8 mouse cellular contexts compared by ENCODE assay signal in genomic region chr3:115714049-115714435, GRCm38 (mm10). TPM values are rescaled to one million over a fixed set of nuclear protein-coding genes. Genes with fewer than 3 reads are reported as not detected.
DNase-seq lines count a peak whose midpoint lies in the region; ATAC-seq and TF ChIP-seq lines count a peak whose summit lies in the region.

No protein-coding gene starts in this region.

- peak overlapping the region; percentile 72 for H3K27ac ChIP-seq in kidney, postnatal 0 days
- peak overlapping the region; percentile 95 for H3K27ac ChIP-seq in heart, embryonic 11.5 days (ENCODE audit: low read depth, low read length)
- H3K27ac ChIP-seq in liver, embryonic 13.5 days = peak overlapping the region; percentile 79; the same call in 1 of the 2 replicates
- peak overlapping the region; percentile 50 for H3K27ac ChIP-seq in stomach, embryonic 16.5 days (ENCODE audit: low read length)

- no peak for DNase-seq in kidney, postnatal 0 days (ENCODE audit: low spot score)
- DNase-seq in kidney, adult 9 months = no peak
- DNase-seq in adipocyte (ENCODE audit: low spot score) (peak; percentile 38), MN1 (ENCODE audit: low spot score) (no peak)
- no peak for DNase-seq in liver, embryonic 13.5 days

- no peaks in the 10 kb centered on the region for H3K27me3 ChIP-seq in kidney, postnatal 0 days (ENCODE audit: insufficient read depth, low read length)
- H3K27me3 ChIP-seq in heart, embryonic 11.5 days (ENCODE audit: control insufficient read depth, insufficient read depth, low read length) = no peaks in the 10 kb centered on the region
- H3K27me3 ChIP-seq in liver, embryonic 13.5 days = no peaks in the 10 kb centered on the region
- no peaks in the 10 kb centered on the region for H3K27me3 ChIP-seq in stomach, embryonic 16.5 days (ENCODE audit: control insufficient read depth, insufficient read depth, low read length)

- H3K36me3 ChIP-seq in kidney, postnatal 0 days (ENCODE audit: insufficient read depth, low read length) = no peaks in the 10 kb centered on the region
- H3K36me3 ChIP-seq in heart, embryonic 11.5 days (ENCODE audit: control insufficient read depth, insufficient read depth, low read length) = peaks cover 6% of the 10 kb centered on the region
- peaks cover 12% of the 10 kb centered on the region for H3K36me3 ChIP-seq in liver, embryonic 13.5 days
- no peaks in the 10 kb centered on the region for H3K36me3 ChIP-seq in stomach, embryonic 16.5 days (ENCODE audit: control insufficient read depth, insufficient read depth, low read length)

- H3K9me3 ChIP-seq in kidney, postnatal 0 days (replicated peaks; ENCODE audit: low read length) = no peaks in the 10 kb centered on the region
- H3K9me3 ChIP-seq in heart, embryonic 11.5 days (replicated peaks; ENCODE audit: control insufficient read depth, low read length) = no peaks in the 10 kb centered on the region
- H3K9me3 ChIP-seq in liver, embryonic 13.5 days (replicated peaks) = no peaks in the 10 kb centered on the region
- H3K9me3 ChIP-seq in stomach, embryonic 16.5 days (replicated peaks; ENCODE audit: control insufficient read depth, low read length) = no peaks in the 10 kb centered on the region

- no peak for ATAC-seq in kidney, postnatal 0 days (replicated peaks; ENCODE audit: low FRiP score, low read depth)
- ATAC-seq in heart, embryonic 11.5 days (replicated peaks; ENCODE audit: insufficient number of reproducible peaks, low FRiP score, low TSS enrichment) = no peak
- no peak for ATAC-seq in liver, embryonic 13.5 days (ENCODE audit: low read depth)
- no peak for ATAC-seq in stomach, embryonic 16.5 days (ENCODE audit: insufficient read depth, low FRiP score)
- no peak for ATAC-seq in cerebellum, adult (ENCODE audit: insufficient number of reproducible peaks, low FRiP score, low TSS enrichment)

- no peak for TF ChIP-seq CTCF in kidney, postnatal 0 days (IDR thresholded peaks at IDR 0.05; ENCODE audit: low read depth)

- peak overlapping the region; percentile 62; the same call in 1 of the 2 replicates for H3K9ac ChIP-seq in kidney, postnatal 0 days (ENCODE audit: low read depth, low read length)
- peak overlapping the region; percentile 88 for H3K9ac ChIP-seq in heart, embryonic 11.5 days (ENCODE audit: low read depth, low read length)
- H3K9ac ChIP-seq in liver, embryonic 13.5 days = peak overlapping the region; percentile 72
- H3K9ac ChIP-seq in stomach, embryonic 16.5 days (ENCODE audit: low read length) = peak overlapping the region; percentile 60

- 8% methylated on average over 5 of the region's 5 CpGs for WGBS in kidney, postnatal 0 days
- 6% methylated on average over 5 of the region's 5 CpGs for WGBS in heart, embryonic 11.5 days (ENCODE audit: insufficient replicate concordance)
- WGBS in liver, embryonic 13.5 days (ENCODE audit: insufficient replicate concordance) = 1% methylated on average over 5 of the region's 5 CpGs
- WGBS in stomach, embryonic 16.5 days = 7% methylated on average over 5 of the region's 5 CpGs

- H3K4me3 ChIP-seq in kidney, postnatal 0 days (replicated peaks; ENCODE audit: low read depth, low read length) = peak overlapping the region; percentile 63
- peak overlapping the region; percentile 57 for H3K4me3 ChIP-seq in heart, embryonic 11.5 days (ENCODE audit: low read depth, low read length)
- H3K4me3 ChIP-seq in liver, embryonic 13.5 days (replicated peaks) = peak overlapping the region; percentile 69
- H3K4me3 ChIP-seq in stomach, embryonic 16.5 days (replicated peaks; ENCODE audit: low read length) = peak overlapping the region; percentile 73

- H3K4me2 ChIP-seq in kidney, postnatal 0 days (ENCODE audit: low read length) = peak overlapping the region; percentile 93
- H3K4me2 ChIP-seq in heart, embryonic 11.5 days = peak overlapping the region; percentile 73
- H3K4me2 ChIP-seq in liver, embryonic 13.5 days = peak overlapping the region; percentile 90
- peak overlapping the region; percentile 88 for H3K4me2 ChIP-seq in stomach, embryonic 16.5 days (ENCODE audit: low read depth, low read length)

- no peaks in the 10 kb centered on the region for H3K4me1 ChIP-seq in kidney, postnatal 0 days (replicated peaks; ENCODE audit: insufficient read depth, low read length)
- peaks cover 28% of the 10 kb centered on the region for H3K4me1 ChIP-seq in heart, embryonic 11.5 days (ENCODE audit: control insufficient read depth, insufficient read depth, low read length)
- peaks cover 53% of the 10 kb centered on the region for H3K4me1 ChIP-seq in liver, embryonic 13.5 days (replicated peaks)
- peaks cover 9% of the 10 kb centered on the region; the same call in 1 of the 2 replicates for H3K4me1 ChIP-seq in stomach, embryonic 16.5 days (ENCODE audit: control insufficient read depth, insufficient read depth, low read length)

RNA-seq across cellular contexts. Expression of gene S1pr1, which starts 0.8 kb away (rescaled TPM):
- 17.8 and 20.1 TPM in 2 replicates for polyA plus RNA-seq in kidney, postnatal 0 days (2015; fragmentation: Nextera tagmentation; extraction: Ambion mirVana)
- 62.8 and 74.4 TPM in 2 replicates for polyA plus RNA-seq in heart, embryonic 11.5 days (2014; fragmentation: Nextera tagmentation; extraction: Ambion mirVana)
- 7.5 and 10.7 TPM in 2 replicates for polyA plus RNA-seq in liver, embryonic 13.5 days (2015; fragmentation: Nextera tagmentation; extraction: Ambion mirVana)
- polyA plus RNA-seq in stomach, embryonic 16.5 days (2015; fragmentation: Nextera tagmentation; extraction: Ambion mirVana) = 17.3 and 18.8 TPM in 2 replicates
